Mouse (Mus musculus): ENCODE measurements around the gene Gbx2.

The Gbx2 gene

GRCm38 (mm10) chr1:89892281-89892680 lies 38.7 kb downstream of the Gbx2 start:
- H3K36me3 ChIP-seq (ENCODE audit: insufficient read depth, low read length) = peaks cover 14% of the 10 kb centered on the region
- H3K4me3 ChIP-seq (replicated peaks; ENCODE audit: low read length) = 0 out of 2 replicates have a peak overlapping the region, but pooled peaks have one; percentile 4
- H3K9me3 ChIP-seq (ENCODE audit: low read length) = no peaks in the 10 kb centered on the region
- TF ChIP-seq POU5F1 (IDR thresholded peaks at IDR 0.05; ENCODE audit: borderline replicate concordance, low read length) (no peak), CTCF (conservative IDR thresholded peaks at IDR 0.05; ENCODE audit: low read length) (no peak), NANOG (IDR thresholded peaks at IDR 0.05; ENCODE audit: borderline replicate concordance, low read length) (no peak)
- H3K4me1 ChIP-seq (replicated peaks; ENCODE audit: low read depth, low read length) = peaks cover 85% of the 10 kb centered on the region
- H3K27me3 ChIP-seq (ENCODE audit: insufficient read depth, low read length) = peaks cover 6% of the 10 kb centered on the region; the same call in 1 of the 2 replicates

- H3K36me3 ChIP-seq (ENCODE audit: insufficient read depth, low read length) = peaks cover 14% of the 10 kb centered on the region
- H3K4me3 ChIP-seq (replicated peaks; ENCODE audit: low read length) = 0 out of 2 replicates have a peak overlapping the region, but pooled peaks have one; percentile 4
- TF ChIP-seq POU5F1 (IDR thresholded peaks at IDR 0.05; ENCODE audit: borderline replicate concordance, low read length) (no peak), NANOG (IDR thresholded peaks at IDR 0.05; ENCODE audit: borderline replicate concordance, low read length) (no peak), CTCF (conservative IDR thresholded peaks at IDR 0.05; ENCODE audit: low read length) (no peak)
- H3K27me3 ChIP-seq (ENCODE audit: insufficient read depth, low read length) = peaks cover 6% of the 10 kb centered on the region; the same call in 1 of the 2 replicates
- H3K9me3 ChIP-seq (ENCODE audit: low read length) = no peaks in the 10 kb centered on the region
- H3K4me1 ChIP-seq (replicated peaks; ENCODE audit: low read depth, low read length) = peaks cover 93% of the 10 kb centered on the region
These were observed 39.6 kb downstream of the Gbx2 start for GRCm38 (mm10) chr1:89891400-89891799.

DNA sequence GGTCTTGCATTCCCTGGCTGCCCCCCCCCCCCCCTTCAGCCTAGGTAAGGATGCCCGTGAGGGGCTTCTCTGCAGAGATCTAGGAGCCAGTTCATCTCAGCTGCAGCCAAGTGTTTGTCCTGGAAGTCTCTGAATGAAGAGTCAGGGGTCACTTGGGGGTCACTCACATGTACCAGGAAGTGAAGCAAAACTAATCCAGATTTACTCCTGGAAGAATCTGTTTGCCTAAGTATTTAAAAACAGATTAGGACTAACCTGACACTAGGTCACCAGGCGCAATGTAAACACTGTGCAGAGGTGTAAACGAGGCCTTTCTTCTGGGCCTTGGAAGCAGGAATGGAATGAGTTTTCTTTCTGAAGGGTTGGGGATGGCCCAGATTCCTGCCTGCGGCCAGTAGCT lies 45.3 kb downstream of the Gbx2 start:
- no peak for TF ChIP-seq POU5F1 (IDR thresholded peaks at IDR 0.05; ENCODE audit: borderline replicate concordance, low read length)
- TF ChIP-seq NANOG (IDR thresholded peaks at IDR 0.05; ENCODE audit: borderline replicate concordance, low read length) = no peak
- no peak for TF ChIP-seq CTCF (conservative IDR thresholded peaks at IDR 0.05; ENCODE audit: low read length)
- Histone ChIP-seq H3K9me3 (ENCODE audit: low read length) (no peaks in the 10 kb centered on the region), H3K4me3 (replicated peaks; ENCODE audit: low read length) (no peak overlapping the region), H3K27me3 (ENCODE audit: insufficient read depth, low read length) (no peaks in the 10 kb centered on the region), H3K36me3 (ENCODE audit: insufficient read depth, low read length) (peaks cover 18% of the 10 kb centered on the region), H3K4me1 (replicated peaks; ENCODE audit: low read depth, low read length) (peaks cover 78% of the 10 kb centered on the region)

DNA sequence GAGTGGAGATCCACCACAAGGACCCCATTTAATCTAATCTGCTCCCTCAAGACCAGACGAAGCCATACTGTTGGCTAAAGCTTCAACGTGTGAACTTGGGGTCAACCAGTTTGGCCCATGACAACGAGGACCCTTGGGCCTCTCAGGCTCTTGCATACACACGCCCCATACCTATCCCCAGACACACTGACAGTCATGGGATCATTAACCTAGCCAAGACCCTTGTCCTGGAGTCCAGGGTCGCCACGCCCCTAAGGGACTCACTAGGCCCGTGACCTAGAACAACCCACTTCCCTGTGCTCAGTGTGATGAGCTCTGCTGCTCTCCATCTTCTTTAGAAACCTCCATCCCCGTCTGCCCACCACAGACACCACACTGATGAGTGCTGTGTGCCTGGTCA lies 46.6 kb downstream of the Gbx2 start:
- peaks cover 16% of the 10 kb centered on the region for H3K36me3 ChIP-seq (ENCODE audit: insufficient read depth, low read length)
- no peaks in the 10 kb centered on the region for H3K9me3 ChIP-seq (ENCODE audit: low read length)
- H3K27me3 ChIP-seq (ENCODE audit: insufficient read depth, low read length) = no peaks in the 10 kb centered on the region
- peaks cover 83% of the 10 kb centered on the region for H3K4me1 ChIP-seq (replicated peaks; ENCODE audit: low read depth, low read length)
- TF ChIP-seq NANOG (IDR thresholded peaks at IDR 0.05; ENCODE audit: borderline replicate concordance, low read length) (no peak), CTCF (conservative IDR thresholded peaks at IDR 0.05; ENCODE audit: low read length) (no peak), POU5F1 (IDR thresholded peaks at IDR 0.05; ENCODE audit: borderline replicate concordance, low read length) (no peak)
- no peak overlapping the region for H3K4me3 ChIP-seq (replicated peaks; ENCODE audit: low read length)

- H3K27me3 ChIP-seq (ENCODE audit: insufficient read depth, low read length) = no peaks in the 10 kb centered on the region
- no peaks in the 10 kb centered on the region for H3K9me3 ChIP-seq (ENCODE audit: low read length)
- peak overlapping the region; percentile 23; the same call in 1 of the 2 replicates for H3K4me3 ChIP-seq (replicated peaks; ENCODE audit: low read length)
- TF ChIP-seq POU5F1 (IDR thresholded peaks at IDR 0.05; ENCODE audit: borderline replicate concordance, low read length) (no peak), CTCF (conservative IDR thresholded peaks at IDR 0.05; ENCODE audit: low read length) (no peak), NANOG (IDR thresholded peaks at IDR 0.05; ENCODE audit: borderline replicate concordance, low read length) (no peak)
- H3K36me3 ChIP-seq (ENCODE audit: insufficient read depth, low read length) = peaks cover 3% of the 10 kb centered on the region; the same call in 1 of the 2 replicates
- H3K4me1 ChIP-seq (replicated peaks; ENCODE audit: low read depth, low read length) = peaks cover 83% of the 10 kb centered on the region
These were observed 50.1 kb downstream of the Gbx2 start for GRCm38 (mm10) chr1:89880834-89881233.

- Histone ChIP-seq H3K36me3 (ENCODE audit: insufficient read depth, low read length) (peaks cover 3% of the 10 kb centered on the region; the same call in 1 of the 2 replicates), H3K4me3 (replicated peaks; ENCODE audit: low read length) (peak overlapping the region; percentile 23; the same call in 1 of the 2 replicates), H3K27me3 (ENCODE audit: insufficient read depth, low read length) (no peaks in the 10 kb centered on the region), H3K4me1 (replicated peaks; ENCODE audit: low read depth, low read length) (peaks cover 83% of the 10 kb centered on the region), H3K9me3 (ENCODE audit: low read length) (no peaks in the 10 kb centered on the region)
- TF ChIP-seq POU5F1 (IDR thresholded peaks at IDR 0.05; ENCODE audit: borderline replicate concordance, low read length) (no peak), CTCF (conservative IDR thresholded peaks at IDR 0.05; ENCODE audit: low read length) (no peak), NANOG (IDR thresholded peaks at IDR 0.05; ENCODE audit: borderline replicate concordance, low read length) (no peak)
These were observed 50.8 kb downstream of the Gbx2 start for GRCm38 (mm10) chr1:89880193-89880592.

- H3K36me3 ChIP-seq (ENCODE audit: insufficient read depth, low read length) = peaks cover 3% of the 10 kb centered on the region; the same call in 1 of the 2 replicates
- TF ChIP-seq POU5F1 (IDR thresholded peaks at IDR 0.05; ENCODE audit: borderline replicate concordance, low read length) = no peak
- no peak for TF ChIP-seq NANOG (IDR thresholded peaks at IDR 0.05; ENCODE audit: borderline replicate concordance, low read length)
- TF ChIP-seq CTCF (conservative IDR thresholded peaks at IDR 0.05; ENCODE audit: low read length) = no peak
- H3K9me3 ChIP-seq (ENCODE audit: low read length) = no peaks in the 10 kb centered on the region
- no peaks in the 10 kb centered on the region for H3K27me3 ChIP-seq (ENCODE audit: insufficient read depth, low read length)
- H3K4me1 ChIP-seq (replicated peaks; ENCODE audit: low read depth, low read length) = peaks cover 83% of the 10 kb centered on the region
- peak overlapping the region; percentile 66 for H3K4me3 ChIP-seq (replicated peaks; ENCODE audit: low read length)
These were observed 52.5 kb downstream of the Gbx2 start for GRCm38 (mm10) chr1:89878496-89878895.

Data from E14TG2a.4 (cell line).